Mouse (Mus musculus) liver, embryonic 13.5 days (tissue): ENCODE measurements around the gene Pald1. TPM values are rescaled to one million over a fixed set of nuclear protein-coding genes. Genes with fewer than 3 reads are reported as not detected.

Source experiments
- ATAC-seq: fragments of 200-750 bp; cut with Nextera tagmentation; 2 replicates; pipeline ENCODE4 v1.8.0; 2017; ENCODE audit warnings: low read depth, mild to moderate bottlenecking, moderate number of reproducible peaks, moderate library complexity
- DNase-seq: peaks from one replicate; pipeline ENCODE4 v3.0.0; 2022
- H3K27ac ChIP-seq: fragments of 300-500 bp; sonication (generic); 2 replicates; pipeline ENCODE4 v1.5.1; 2015; ENCODE audit warnings: moderate library complexity, mild to moderate bottlenecking, inconsistent platforms
- H3K27me3 ChIP-seq: fragments of 300-500 bp; sonication (generic); 2 replicates; pipeline ENCODE4 v1.6.1; 2015; ENCODE audit warnings: mild to moderate bottlenecking, inconsistent platforms
- H3K36me3 ChIP-seq: fragments of 300-500 bp; sonication (generic); 2 replicates; pipeline ENCODE4 v1.6.1; 2015; ENCODE audit warnings: mild to moderate bottlenecking, inconsistent platforms
- H3K4me1 ChIP-seq: fragments of 300-500 bp; sonication (generic); replicated peaks from 2 replicates; pipeline ENCODE4 v1.6.1; 2015; ENCODE audit warnings: inconsistent platforms
- H3K4me2 ChIP-seq: fragments of 300-500 bp; sonication (generic); 2 replicates; pipeline ENCODE4 v1.6.1; 2015; ENCODE audit warnings: inconsistent platforms, mild to moderate bottlenecking, moderate library complexity
- H3K4me3 ChIP-seq: fragments of 300-500 bp; sonication (generic); replicated peaks from 2 replicates; pipeline ENCODE4 v1.5.1; 2015; ENCODE audit warnings: mild to moderate bottlenecking, inconsistent platforms
- H3K9ac ChIP-seq: fragments of 300-500 bp; sonication (generic); 2 replicates; pipeline ENCODE4 v1.6.1; 2015; ENCODE audit warnings: mild to moderate bottlenecking, inconsistent platforms
- H3K9me3 ChIP-seq: fragments of 300-500 bp; sonication (generic); replicated peaks from 2 replicates; pipeline ENCODE4 v1.6.1; 2016; ENCODE audit warnings: inconsistent platforms
- whole genome bisulfite sequencing: fragments of 180-500 bp; shearing (Covaris S2); methylation state at CpG from one replicate; pipeline ENCODE4 v1.1.7; 2015; ENCODE audit not compliant: insufficient replicate concordance; 5-methylcytosine and 5-hydroxymethylcytosine counted together
- polyA plus RNA-seq: library from polyadenylated mRNA; unstranded; fragments of >200 nt; fragmentation: Nextera tagmentation; extraction: Ambion mirVana; gene quantifications from 2 replicates; pipeline ENCODE4 v1.2.1, GENCODE M21; 2015

Gene Pald1
- polyA plus RNA-seq, 1 experiment from 2014 or later, result 6.1 TPM

- ATAC-seq (no peak), DNase-seq (no peak)
- Histone ChIP-seq H3K36me3 (no peaks in the 10 kb centered on the region), H3K4me3 (no peak overlapping the region), H3K4me2 (no peak overlapping the region), H3K27ac (no peak overlapping the region), H3K4me1 (no peaks in the 10 kb centered on the region), H3K9me3 (no peaks in the 10 kb centered on the region), H3K27me3 (no peaks in the 10 kb centered on the region), H3K9ac (no peak overlapping the region)
- WGBS, result 69% methylated on average over 6 of the region's 6 CpGs
Observed at GRCm38 (mm10) chr10:61304046-61304445, 79.3 kb downstream of the Pald1 start.

GRCm38 (mm10) chr10:61300996-61301395 lies 82.3 kb downstream of the Pald1 start:
- H3K36me3 ChIP-seq, result no peaks in the 10 kb centered on the region
- H3K4me3 ChIP-seq, result no peak overlapping the region
- no peak for DNase-seq
- WGBS, result 30% methylated on average over 3 of the region's 3 CpGs
- H3K4me2 ChIP-seq, result no peak overlapping the region
- no peak for ATAC-seq
- H3K4me1 ChIP-seq, result peaks cover 3% of the 10 kb centered on the region; the same call in 1 of the 2 replicates
- H3K27me3 ChIP-seq, result no peaks in the 10 kb centered on the region
- H3K9ac ChIP-seq, result no peak overlapping the region
- H3K27ac ChIP-seq, result no peak overlapping the region
- H3K9me3 ChIP-seq, result no peaks in the 10 kb centered on the region

- no peak within 1 kb of the TSS for H3K27ac ChIP-seq
- H3K36me3 ChIP-seq, result no peaks in the 10 kb centered on the region
- 36% methylated on average over 7 of the region's 7 CpGs for WGBS
- DNase-seq (no peak), ATAC-seq (no peak)
- H3K9ac ChIP-seq, result no peak within 1 kb of the TSS
- H3K4me2 ChIP-seq, result no peak within 1 kb of the TSS
- no peaks in the 10 kb centered on the region for H3K27me3 ChIP-seq
- no peaks in the 10 kb centered on the region for H3K9me3 ChIP-seq
- H3K4me1 ChIP-seq, result peaks cover 3% of the 10 kb centered on the region; the same call in 1 of the 2 replicates
- H3K4me3 ChIP-seq, result no peak within 1 kb of the TSS
Observed at GRCm38 (mm10) chr10:61297477-61297876, 85.9 kb downstream of the Pald1 start, which contains the start of gene Prf1. Prf1 (plus strand) TSS chr10:61297833.

DNA sequence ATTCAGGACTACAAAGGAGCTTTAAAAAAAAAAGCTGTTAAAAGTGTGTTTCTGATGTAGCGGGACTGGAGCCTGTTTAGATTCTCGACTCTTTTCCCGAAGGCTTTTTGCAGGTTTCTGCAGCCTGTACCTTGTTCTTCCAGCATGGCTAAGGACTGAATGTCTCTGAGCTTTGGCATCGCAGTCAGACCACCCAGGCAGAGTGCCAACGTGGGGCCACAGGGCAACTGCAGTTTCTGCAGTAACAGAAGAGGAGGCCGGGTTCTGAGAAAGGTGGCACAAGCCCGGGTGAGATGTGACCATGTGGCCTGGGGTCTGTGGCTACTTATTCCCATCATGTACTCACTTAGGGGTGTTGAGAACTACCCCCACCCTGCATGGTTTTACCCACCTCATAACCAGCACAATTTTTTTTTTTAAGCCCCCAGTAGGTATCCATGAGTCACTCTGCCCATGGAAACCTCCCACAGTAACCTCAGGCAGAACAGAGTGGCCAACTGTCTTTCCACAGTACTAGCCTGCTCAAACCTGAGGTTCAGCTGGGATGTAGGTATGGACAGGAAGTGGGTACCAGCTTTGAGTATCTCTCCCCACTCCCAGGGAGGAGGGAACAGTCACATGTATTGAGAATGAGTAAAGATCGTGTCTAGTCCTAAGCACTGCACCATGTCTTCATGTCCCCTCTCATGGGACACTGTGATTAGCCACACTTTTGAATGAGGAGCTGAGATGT lies 86.5 kb downstream of the Pald1 start:
- WGBS, result 69% methylated on average over 8 of the region's 8 CpGs
- ATAC-seq (no peak), DNase-seq (no peak)
- peaks cover 3% of the 10 kb centered on the region; the same call in 1 of the 2 replicates for H3K4me1 ChIP-seq
- H3K36me3 ChIP-seq, result no peaks in the 10 kb centered on the region
- H3K27me3 ChIP-seq, result no peaks in the 10 kb centered on the region
- no peak overlapping the region for H3K27ac ChIP-seq
- H3K4me3 ChIP-seq, result no peak overlapping the region
- no peak overlapping the region for H3K9ac ChIP-seq
- H3K9me3 ChIP-seq, result no peaks in the 10 kb centered on the region
- no peak overlapping the region for H3K4me2 ChIP-seq

DNA sequence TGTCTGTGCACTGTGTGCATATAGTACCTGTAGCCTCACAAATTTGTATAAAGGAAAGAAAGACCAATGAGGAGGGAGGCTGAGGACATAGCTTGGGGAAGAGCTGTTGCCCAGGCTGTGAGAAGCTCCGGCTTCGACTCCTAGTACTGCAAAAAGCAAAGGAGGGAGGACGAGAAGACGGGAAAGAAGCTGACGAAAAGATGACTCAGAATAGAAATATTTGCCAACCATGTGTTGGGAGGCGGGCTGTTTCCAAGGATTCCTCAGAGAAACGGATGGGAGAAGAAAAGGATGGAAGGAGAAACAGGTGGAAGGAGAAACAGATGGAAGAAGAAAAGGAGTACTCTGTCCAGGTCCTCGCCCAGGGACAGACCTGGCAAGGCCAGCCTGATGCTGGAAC lies 89.1 kb downstream of the Pald1 start:
- H3K36me3 ChIP-seq, result no peaks in the 10 kb centered on the region
- H3K27ac ChIP-seq, result no peak overlapping the region
- ATAC-seq, result no peak
- 61% methylated on average over 8 of the region's 8 CpGs for WGBS
- H3K4me2 ChIP-seq, result no peak overlapping the region
- H3K9ac ChIP-seq, result no peak overlapping the region
- H3K9me3 ChIP-seq, result no peaks in the 10 kb centered on the region
- no peak overlapping the region for H3K4me3 ChIP-seq
- DNase-seq, result no peak
- peaks cover 3% of the 10 kb centered on the region; the same call in 1 of the 2 replicates for H3K4me1 ChIP-seq
- no peaks in the 10 kb centered on the region for H3K27me3 ChIP-seq

DNA sequence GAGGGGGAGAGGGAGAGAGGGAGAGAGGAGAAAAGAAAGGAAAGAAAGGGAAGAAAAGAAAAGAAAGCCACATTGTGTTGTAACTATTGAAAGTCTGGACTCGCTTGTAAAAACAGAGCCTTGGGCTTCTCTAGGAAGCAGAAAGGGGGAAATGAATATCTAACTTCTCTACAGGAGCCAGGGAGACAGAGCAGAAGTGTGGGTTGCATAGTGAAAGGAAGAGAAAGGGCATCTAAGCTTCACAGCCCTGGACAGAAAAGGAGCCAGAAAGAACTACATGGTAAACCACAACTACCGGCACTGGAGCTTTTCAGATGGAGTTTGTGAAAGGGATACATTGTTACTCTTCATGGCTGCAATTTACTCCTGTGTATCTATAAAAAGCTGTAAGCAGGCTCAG lies 92.9 kb downstream of the Pald1 start:
- WGBS, result 30% methylated on average over 2 of the region's 2 CpGs
- Histone ChIP-seq H3K9me3 (no peaks in the 10 kb centered on the region), H3K4me1 (no peaks in the 10 kb centered on the region), H3K4me2 (no peak overlapping the region), H3K9ac (no peak overlapping the region), H3K27me3 (no peaks in the 10 kb centered on the region), H3K4me3 (no peak overlapping the region), H3K27ac (no peak overlapping the region), H3K36me3 (no peaks in the 10 kb centered on the region)
- DNase-seq (no peak), ATAC-seq (no peak)

DNA sequence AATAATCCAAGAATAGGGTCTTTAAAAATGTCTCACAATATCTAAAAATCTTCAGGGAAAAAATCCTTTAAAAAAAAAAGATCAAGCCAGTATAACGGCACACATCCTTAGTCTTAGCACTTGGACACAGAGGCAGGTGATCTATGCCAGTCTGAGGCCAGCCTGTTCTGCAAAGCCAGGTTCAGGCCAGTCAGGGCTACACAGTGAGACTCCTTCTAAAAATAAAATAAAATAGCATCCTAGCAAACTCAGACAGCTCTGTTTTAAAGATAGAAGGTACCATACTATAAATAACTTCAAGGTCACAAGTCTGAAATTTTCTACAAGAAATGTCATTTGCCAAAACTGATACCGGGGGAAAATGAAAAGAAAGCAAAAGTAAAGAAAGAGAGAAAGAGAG lies 93.3 kb downstream of the Pald1 start:
- Histone ChIP-seq H3K9ac (no peak overlapping the region), H3K9me3 (no peaks in the 10 kb centered on the region), H3K27me3 (no peaks in the 10 kb centered on the region), H3K4me3 (no peak overlapping the region), H3K27ac (no peak overlapping the region), H3K4me1 (no peaks in the 10 kb centered on the region), H3K36me3 (no peaks in the 10 kb centered on the region), H3K4me2 (no peak overlapping the region)
- ATAC-seq (no peak), DNase-seq (no peak)
- 64% methylated on average over 2 of the region's 2 CpGs for WGBS

DNA sequence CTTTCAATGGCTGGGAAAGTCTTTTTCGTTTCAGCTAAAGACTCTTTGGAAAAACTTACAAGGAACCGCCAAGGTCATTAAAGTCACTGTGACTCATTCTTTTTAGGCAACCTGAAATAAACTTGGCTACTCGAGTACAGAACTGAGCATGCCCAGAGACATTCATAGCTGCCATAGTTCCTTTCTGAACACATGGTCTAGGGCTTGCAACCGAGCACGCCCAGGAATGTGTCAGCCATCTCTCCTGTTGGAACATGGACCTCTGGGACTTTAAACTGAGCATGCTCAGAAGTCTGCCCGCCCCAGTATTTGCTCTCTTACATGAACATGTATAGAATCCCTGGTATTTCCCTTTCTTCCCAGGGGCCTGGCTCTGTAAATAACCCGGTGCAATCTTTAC lies 97.1 kb downstream of the Pald1 start:
- no peak overlapping the region for H3K4me2 ChIP-seq
- H3K4me1 ChIP-seq, result no peaks in the 10 kb centered on the region
- no peaks in the 10 kb centered on the region for H3K9me3 ChIP-seq
- WGBS, result 54% methylated on average over 7 of the region's 7 CpGs
- no peak for ATAC-seq
- no peak overlapping the region for H3K4me3 ChIP-seq
- no peaks in the 10 kb centered on the region for H3K36me3 ChIP-seq
- DNase-seq, result no peak
- H3K27ac ChIP-seq, result no peak overlapping the region
- H3K27me3 ChIP-seq, result no peaks in the 10 kb centered on the region
- no peak overlapping the region for H3K9ac ChIP-seq

- Histone ChIP-seq H3K27me3 (no peaks in the 10 kb centered on the region), H3K36me3 (no peaks in the 10 kb centered on the region), H3K4me1 (no peaks in the 10 kb centered on the region), H3K9me3 (no peaks in the 10 kb centered on the region), H3K4me3 (no peak overlapping the region), H3K27ac (no peak overlapping the region), H3K9ac (no peak overlapping the region), H3K4me2 (no peak overlapping the region)
- no peak for DNase-seq
- ATAC-seq, result no peak
- 76% methylated on average over 11 of the region's 11 CpGs for WGBS
Observed at GRCm38 (mm10) chr10:61285271-61285670, 98.1 kb downstream of the Pald1 start.

- H3K9ac ChIP-seq, result no peak overlapping the region
- ATAC-seq, result no peak
Observed at GRCm38 (mm10) chr10:61284309-61284708, 99.0 kb downstream of the Pald1 start.

GRCm38 (mm10) chr10:61281115-61281514 lies 102.2 kb downstream of the Pald1 start:
- 64% methylated on average over 5 of the region's 5 CpGs for WGBS

More at GRCm38 (mm10) chr10:61284309-61284708, 99.0 kb downstream of the Pald1 start:
- 59% methylated on average over 4 of the region's 4 CpGs for WGBS
- no peak overlapping the region for H3K4me3 ChIP-seq
- H3K27me3 ChIP-seq, result no peaks in the 10 kb centered on the region
- H3K4me1 ChIP-seq, result no peaks in the 10 kb centered on the region
- no peaks in the 10 kb centered on the region for H3K36me3 ChIP-seq
- no peaks in the 10 kb centered on the region for H3K9me3 ChIP-seq
- no peak for DNase-seq
- no peak overlapping the region for H3K27ac ChIP-seq
- no peak overlapping the region for H3K4me2 ChIP-seq

More at GRCm38 (mm10) chr10:61281115-61281514, 102.2 kb downstream of the Pald1 start:
- H3K4me2 ChIP-seq, result no peak overlapping the region
- H3K27me3 ChIP-seq, result no peaks in the 10 kb centered on the region
- ATAC-seq (no peak), DNase-seq (no peak)
- no peaks in the 10 kb centered on the region for H3K9me3 ChIP-seq
- peaks cover 6% of the 10 kb centered on the region for H3K4me1 ChIP-seq
- H3K9ac ChIP-seq, result no peak overlapping the region
- H3K27ac ChIP-seq, result no peak overlapping the region
- no peak overlapping the region for H3K4me3 ChIP-seq
- no peaks in the 10 kb centered on the region for H3K36me3 ChIP-seq
